Mouse (Mus musculus): ENCODE measurements around the gene Gm4450. TPM values are rescaled to one million over a fixed set of nuclear protein-coding genes. Genes with fewer than 3 reads are reported as not detected.
A peak's percentile ranks its signal among the peaks of the same experiment; 100 is the strongest.
"Not testable (repeated sequence)": the region's sequence is repeated elsewhere in the genome, so short reads cannot be mapped to it uniquely, and the experiment has no call there.

Gm4450 gene
- polyA plus RNA-seq (2015; fragmentation: Nextera tagmentation; extraction: Ambion mirVana) = not detected in 2 replicates

DNA sequence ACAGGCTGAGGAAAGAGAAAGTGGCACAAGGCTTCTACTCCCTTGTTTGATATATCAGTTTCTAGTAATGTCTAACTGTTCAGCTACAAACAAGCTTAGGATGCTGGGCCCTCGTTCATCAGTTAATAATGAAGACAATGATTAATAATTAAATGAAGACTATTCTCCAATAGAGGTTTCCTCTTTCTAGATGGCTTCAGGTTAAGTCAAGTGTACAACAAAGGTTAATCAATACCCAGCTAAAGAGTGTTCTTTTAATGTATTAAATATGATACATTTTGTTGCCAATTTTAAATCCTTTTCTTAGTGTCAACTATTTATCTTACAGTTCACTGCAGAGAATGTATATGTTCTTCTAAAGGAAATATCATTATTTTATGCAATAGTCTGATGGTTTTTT lies at the start of gene Gm4450:
Gene Gm4450, minus strand, starts transcription at position 101 of the 400 bp plus-strand sequence.
- not testable (repeated sequence) for H3K27me3 ChIP-seq (replicated peaks); H3K4me3 ChIP-seq (replicated peaks); H3K4me2 ChIP-seq (replicated peaks); H3K9ac ChIP-seq; H3K27ac ChIP-seq; ATAC-seq; H3K36me3 ChIP-seq; H3K4me1 ChIP-seq (replicated peaks); H3K9me3 ChIP-seq
- 88% methylated on average over 1 of the region's 1 CpGs for WGBS

DNA sequence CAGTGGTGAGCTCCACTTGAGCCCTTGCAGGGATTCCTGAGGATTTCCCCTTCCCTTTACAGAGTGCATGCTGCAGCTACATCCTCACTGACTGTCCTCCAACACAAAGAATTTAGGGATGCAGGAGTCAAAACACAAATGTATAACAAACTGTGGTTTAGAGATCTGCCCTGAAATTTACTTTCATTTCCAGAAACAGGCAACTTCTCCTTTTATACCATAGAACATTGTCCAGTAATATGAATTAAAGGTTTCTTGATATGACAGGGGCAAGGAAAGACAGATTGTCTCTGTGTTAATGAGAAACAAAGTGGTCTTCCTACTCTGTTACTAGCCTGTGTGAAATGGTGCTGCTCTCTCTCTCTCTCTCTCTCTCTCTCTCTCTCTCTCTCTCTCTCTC lies 40.5 kb upstream of the Gm4450 start:
- not testable (repeated sequence) for H3K4me3 ChIP-seq (replicated peaks); H3K27ac ChIP-seq; H3K9ac ChIP-seq; H3K27me3 ChIP-seq (replicated peaks); H3K4me1 ChIP-seq (replicated peaks); H3K4me2 ChIP-seq (replicated peaks); H3K9me3 ChIP-seq; ATAC-seq; H3K36me3 ChIP-seq

DNA sequence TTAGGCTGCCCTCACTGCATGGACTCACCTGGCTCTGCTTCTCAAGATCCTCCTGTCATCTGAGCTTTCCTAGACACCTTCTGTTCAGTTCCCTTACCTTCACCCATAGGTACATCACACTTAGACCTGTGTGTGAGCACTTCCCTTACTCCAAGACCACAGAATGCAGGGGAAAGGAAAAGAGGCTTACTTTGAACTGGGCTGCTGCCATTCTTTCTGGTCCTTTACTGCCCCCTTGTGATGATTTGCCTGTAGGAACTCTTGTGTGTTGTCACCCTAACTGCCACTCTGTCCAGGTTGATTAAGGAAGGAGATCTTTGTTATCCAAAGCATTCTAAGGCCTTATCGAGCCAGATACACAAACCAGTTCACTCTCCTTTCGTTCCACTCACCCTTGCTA lies 39.8 kb upstream of the Gm4450 start:
- H3K27ac ChIP-seq; H3K4me3 ChIP-seq (replicated peaks); H3K4me1 ChIP-seq (replicated peaks); H3K4me2 ChIP-seq (replicated peaks); H3K9me3 ChIP-seq; H3K36me3 ChIP-seq; H3K27me3 ChIP-seq (replicated peaks); H3K9ac ChIP-seq: not testable (repeated sequence)
- peak; percentile 53; the same call in 1 of the 2 replicates for ATAC-seq
- no CpG with 5 or more reads among the region's 2 CpGs for WGBS

DNA sequence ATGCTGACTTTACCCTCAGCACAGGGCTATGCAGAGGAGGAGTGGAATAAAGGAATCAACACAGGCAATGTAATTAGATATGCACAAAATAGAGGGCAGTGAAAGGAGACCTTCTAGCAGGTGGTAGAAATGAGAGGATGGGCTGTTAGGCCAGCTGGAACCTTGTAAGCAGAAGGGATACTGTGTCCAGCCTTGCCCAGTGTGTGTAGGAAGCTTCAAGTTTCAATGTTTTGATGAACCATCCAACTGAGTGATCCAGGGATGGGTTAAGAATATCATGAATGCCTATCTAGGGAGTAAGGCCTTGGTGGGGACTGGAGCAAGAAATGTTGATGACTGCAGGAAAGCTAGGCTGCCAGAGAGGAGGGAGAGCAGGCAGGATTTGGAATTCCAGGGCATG lies 38.1 kb upstream of the Gm4450 start:
- H3K27ac ChIP-seq; H3K4me3 ChIP-seq (replicated peaks); H3K27me3 ChIP-seq (replicated peaks); ATAC-seq; H3K36me3 ChIP-seq; H3K9ac ChIP-seq; H3K4me1 ChIP-seq (replicated peaks); H3K9me3 ChIP-seq; H3K4me2 ChIP-seq (replicated peaks): not testable (repeated sequence)

DNA sequence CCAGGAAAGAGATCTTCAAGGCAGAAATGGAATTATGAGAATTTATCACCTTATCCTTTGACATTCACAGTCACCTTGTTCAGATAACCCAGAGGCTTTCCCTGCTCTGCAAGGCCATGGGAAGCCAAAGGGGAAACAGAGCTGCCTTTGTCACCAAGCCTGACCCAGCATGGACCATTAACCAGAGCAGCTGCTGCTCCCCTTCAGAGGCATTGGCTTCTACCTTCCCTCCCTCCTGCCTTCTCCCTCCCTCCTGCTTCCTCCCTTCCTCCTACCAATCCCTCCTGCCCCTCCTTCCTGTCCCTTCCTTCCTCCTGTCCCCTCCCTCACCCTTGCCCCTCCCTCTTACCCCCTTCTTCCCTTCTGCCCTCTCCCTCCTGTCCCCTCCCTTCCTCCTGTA lies 37.3 kb upstream of the Gm4450 start:
- ATAC-seq; H3K36me3 ChIP-seq; H3K27ac ChIP-seq; H3K27me3 ChIP-seq (replicated peaks); H3K4me2 ChIP-seq (replicated peaks); H3K4me1 ChIP-seq (replicated peaks); H3K4me3 ChIP-seq (replicated peaks); H3K9ac ChIP-seq; H3K9me3 ChIP-seq: not testable (repeated sequence)

DNA sequence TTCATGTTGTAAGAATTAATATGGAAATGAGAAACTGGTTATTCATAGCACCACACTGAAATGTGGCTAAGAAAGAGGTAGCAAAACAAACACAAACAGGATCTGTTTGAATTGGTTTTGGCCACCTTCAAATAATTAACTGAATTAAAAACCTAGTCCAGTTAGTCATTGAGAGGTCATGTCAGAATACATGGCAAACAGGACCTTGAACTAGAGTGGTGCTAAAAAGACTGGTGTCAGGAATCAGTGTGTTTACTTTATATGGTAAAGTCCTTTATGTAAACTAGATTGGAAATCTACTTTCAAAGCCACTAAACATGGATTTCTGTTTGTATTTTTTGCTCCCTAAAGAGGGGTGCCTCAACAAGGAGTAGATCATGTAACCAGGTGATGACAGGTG lies 14.6 kb upstream of the Gm4450 start:
- not testable (repeated sequence) for ATAC-seq; H3K4me1 ChIP-seq (replicated peaks); H3K27ac ChIP-seq

DNA sequence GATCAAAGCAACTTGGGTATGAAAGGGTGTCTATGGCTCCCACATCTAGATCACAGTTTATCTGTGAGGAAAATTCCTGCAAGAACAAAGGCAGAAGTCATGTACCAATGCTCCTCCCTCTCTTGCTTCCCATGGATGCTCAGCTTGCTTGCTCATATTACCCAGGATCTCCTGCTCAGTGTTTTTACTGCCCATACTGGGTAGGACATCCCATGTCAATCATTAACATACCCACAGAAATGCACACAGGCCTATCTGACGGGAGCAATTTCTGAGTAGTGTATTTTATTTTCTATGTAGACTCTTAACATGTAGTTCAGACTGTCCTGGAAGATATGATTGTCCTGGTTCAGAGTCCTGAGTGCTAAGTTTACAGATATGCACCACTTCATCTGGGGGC lies 14.1 kb upstream of the Gm4450 start:
- not testable (repeated sequence) for H3K36me3 ChIP-seq; H3K4me3 ChIP-seq (replicated peaks); ATAC-seq; H3K9ac ChIP-seq; H3K27ac ChIP-seq; H3K9me3 ChIP-seq; H3K27me3 ChIP-seq (replicated peaks); H3K4me2 ChIP-seq (replicated peaks); H3K4me1 ChIP-seq (replicated peaks)
- no CpG with 5 or more reads among the region's 1 CpGs for WGBS

More for the DNA sequence above, 14.6 kb upstream of the Gm4450 start:
- H3K4me2 ChIP-seq (replicated peaks); H3K9ac ChIP-seq; H3K27me3 ChIP-seq (replicated peaks); H3K4me3 ChIP-seq (replicated peaks); H3K36me3 ChIP-seq; H3K9me3 ChIP-seq: not testable (repeated sequence)

DNA sequence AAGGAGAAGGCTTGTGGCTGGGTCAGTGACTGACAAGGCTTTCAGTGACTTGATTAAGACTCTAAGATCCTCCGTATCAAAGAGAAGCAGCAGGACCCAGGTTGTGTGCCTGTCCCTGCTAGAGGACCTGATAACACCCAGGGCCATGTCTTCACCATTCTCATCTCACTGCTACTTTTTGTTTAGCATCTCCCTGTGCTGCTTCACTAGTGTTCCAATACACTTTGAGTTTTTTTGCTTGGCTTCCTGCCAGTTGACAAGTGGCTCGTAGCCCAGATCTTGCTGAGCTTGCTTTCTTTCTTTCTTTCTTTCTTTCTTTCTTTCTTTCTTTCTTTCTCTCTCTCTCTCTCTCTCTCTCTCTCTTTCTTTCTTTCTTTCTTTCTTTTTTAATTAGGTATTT lies 12.4 kb upstream of the Gm4450 start:
- not testable (repeated sequence) for H3K27me3 ChIP-seq (replicated peaks); H3K9me3 ChIP-seq; H3K36me3 ChIP-seq; H3K9ac ChIP-seq; H3K4me1 ChIP-seq (replicated peaks); H3K4me2 ChIP-seq (replicated peaks); ATAC-seq; H3K4me3 ChIP-seq (replicated peaks); H3K27ac ChIP-seq
- 60% methylated on average over 1 of the region's 2 CpGs for WGBS

DNA sequence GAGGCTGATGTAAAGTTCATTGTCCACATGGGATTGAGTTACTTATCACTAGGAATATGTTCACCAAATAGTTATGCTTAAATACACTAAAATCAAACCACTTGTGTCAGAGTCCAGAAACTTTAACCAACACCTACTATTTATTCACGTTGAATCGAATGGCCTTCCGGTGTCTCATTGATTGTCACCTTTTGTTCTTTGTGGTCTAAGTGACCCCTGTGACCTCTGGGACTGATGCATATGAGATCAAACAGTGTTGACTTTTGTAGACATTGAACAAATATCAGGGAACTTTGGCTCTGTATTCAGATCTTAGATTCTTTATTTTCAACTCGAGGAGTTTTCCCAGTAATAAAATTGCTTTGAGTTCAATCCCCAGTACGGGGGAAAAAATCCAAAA lies 3.1 kb downstream of the Gm4450 start:
- H3K4me3 ChIP-seq (replicated peaks); H3K27ac ChIP-seq; H3K9ac ChIP-seq; H3K4me2 ChIP-seq (replicated peaks); H3K27me3 ChIP-seq (replicated peaks); H3K4me1 ChIP-seq (replicated peaks); H3K36me3 ChIP-seq; ATAC-seq; H3K9me3 ChIP-seq: not testable (repeated sequence)
- 64% methylated on average over 5 of the region's 5 CpGs for WGBS

DNA sequence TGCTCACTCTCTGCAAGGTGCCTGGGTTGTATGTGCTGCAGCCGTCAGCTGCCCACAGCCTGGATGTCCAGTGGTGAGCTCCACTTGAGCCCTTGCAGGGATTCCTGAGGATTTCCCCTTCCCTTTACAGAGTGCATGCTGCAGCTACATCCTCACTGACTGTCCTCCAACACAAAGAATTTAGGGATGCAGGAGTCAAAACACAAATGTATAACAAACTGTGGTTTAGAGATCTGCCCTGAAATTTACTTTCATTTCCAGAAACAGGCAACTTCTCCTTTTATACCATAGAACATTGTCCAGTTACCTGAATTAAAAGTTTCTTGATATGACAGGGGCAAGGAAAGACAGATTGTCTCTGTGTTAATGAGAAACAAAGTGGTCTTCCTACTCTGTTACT lies 13.0 kb downstream of the Gm4450 start:
- WGBS = 73% methylated on average over 1 of the region's 1 CpGs
- not testable (repeated sequence) for H3K27me3 ChIP-seq (replicated peaks); H3K4me3 ChIP-seq (replicated peaks); H3K4me2 ChIP-seq (replicated peaks); H3K9ac ChIP-seq; H3K36me3 ChIP-seq; H3K27ac ChIP-seq; H3K4me1 ChIP-seq (replicated peaks); ATAC-seq; H3K9me3 ChIP-seq

DNA sequence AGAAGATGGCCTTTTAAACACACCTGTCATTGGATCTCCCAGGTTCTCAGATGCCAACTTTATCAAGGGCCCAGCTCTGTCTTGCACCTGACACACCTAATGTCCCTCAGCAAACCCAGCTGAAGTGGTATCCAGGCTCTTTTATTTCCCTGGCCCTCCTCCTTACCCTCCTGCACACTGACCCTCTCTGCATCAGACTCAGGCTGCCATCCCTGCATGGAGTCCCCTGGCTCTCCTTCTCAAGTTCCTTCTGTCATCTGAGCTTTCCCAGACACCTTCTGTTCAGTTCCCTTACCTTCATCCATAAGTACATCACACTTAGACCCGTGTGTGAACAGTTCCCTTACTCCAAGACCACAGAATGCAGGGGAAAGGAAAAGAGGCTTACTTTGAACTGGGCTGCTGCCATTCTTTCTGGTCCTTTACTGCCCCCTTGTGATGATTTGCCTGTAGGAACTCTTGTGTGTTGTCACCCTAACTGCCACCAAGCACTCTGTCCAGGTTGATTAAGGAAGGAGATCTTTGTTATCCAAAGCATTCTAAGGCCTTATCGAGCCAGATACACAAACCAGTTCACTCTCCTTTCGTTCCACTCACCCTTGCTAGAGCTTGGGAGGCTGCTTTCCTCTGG lies 13.7 kb downstream of the Gm4450 start:
- H3K27me3 ChIP-seq (replicated peaks); H3K9me3 ChIP-seq; H3K4me2 ChIP-seq (replicated peaks); H3K27ac ChIP-seq; H3K9ac ChIP-seq; H3K4me1 ChIP-seq (replicated peaks); H3K36me3 ChIP-seq; H3K4me3 ChIP-seq (replicated peaks): not testable (repeated sequence)
- 6% methylated on average over 3 of the region's 3 CpGs for WGBS
- 0 out of 2 replicates have a peak, but pooled peaks have one; percentile 39 for ATAC-seq

DNA sequence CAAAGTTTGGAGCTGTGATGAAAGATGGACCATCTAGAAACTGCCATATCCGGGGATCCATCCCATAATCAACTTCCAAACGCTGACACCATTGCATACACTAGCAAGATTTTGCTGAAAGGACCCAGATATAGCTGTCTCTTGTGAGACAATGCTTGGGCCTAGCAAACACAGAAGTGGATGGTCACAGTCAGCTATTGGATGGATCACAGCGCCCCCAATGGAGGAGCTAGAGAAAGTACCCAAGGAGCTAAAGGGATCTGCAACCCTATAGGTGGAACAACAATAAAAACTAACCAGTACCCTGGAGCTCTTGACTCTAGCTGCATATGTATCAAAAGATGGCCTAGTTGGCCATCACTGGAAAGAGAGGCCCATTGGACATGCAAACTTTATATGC lies 14.7 kb downstream of the Gm4450 start:
- H3K27me3 ChIP-seq (replicated peaks); H3K4me2 ChIP-seq (replicated peaks); H3K9me3 ChIP-seq; ATAC-seq; H3K4me3 ChIP-seq (replicated peaks); H3K36me3 ChIP-seq; H3K27ac ChIP-seq; H3K4me1 ChIP-seq (replicated peaks); H3K9ac ChIP-seq: not testable (repeated sequence)
- WGBS = 44% methylated on average over 3 of the region's 3 CpGs

DNA sequence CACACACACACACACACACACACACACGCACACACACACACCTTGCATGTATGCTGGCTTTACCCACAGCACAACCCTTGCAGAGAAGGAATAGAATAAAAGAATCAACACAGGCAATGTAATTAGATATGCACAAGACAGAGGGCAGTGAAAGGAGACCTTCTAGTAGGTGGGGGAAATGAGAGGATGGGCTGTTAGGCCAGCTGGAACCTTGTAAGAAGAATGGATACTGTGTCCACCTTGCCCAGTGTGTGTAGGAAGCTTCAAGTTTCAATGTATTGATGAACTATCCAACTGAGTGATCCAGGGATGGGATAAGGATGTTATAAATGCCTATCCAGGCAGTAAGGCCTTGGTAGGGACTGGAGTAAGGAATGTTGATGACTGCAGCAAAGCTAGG lies 21.9 kb downstream of the Gm4450 start:
- Histone ChIP-seq H3K4me3 (replicated peaks) (no peak overlapping the region), H3K9ac (no peak overlapping the region), H3K4me1 (replicated peaks) (no peaks in the 10 kb centered on the region), H3K36me3 (no peaks in the 10 kb centered on the region), H3K27me3 (replicated peaks) (no peaks in the 10 kb centered on the region), H3K4me2 (replicated peaks) (no peak overlapping the region), H3K27ac (no peak overlapping the region), H3K9me3 (no peaks in the 10 kb centered on the region)
- 81% methylated on average over 1 of the region's 1 CpGs for WGBS
- ATAC-seq = no peak

All from intestine, embryonic 15.5 days (tissue).